Mouse (Mus musculus) midbrain, embryonic 14.5 days (tissue): ENCODE results near the gene Evpl. TPM values are rescaled to one million over a fixed set of nuclear protein-coding genes. Genes with fewer than 3 reads are reported as not detected.
A peak's percentile ranks its signal among the peaks of the same experiment; 100 is the strongest.

Experiments
- ATAC-seq: fragments of 200-750 bp; cut with Nextera tagmentation; 2 replicates; pipeline ENCODE4 v1.8.0; 2017; ENCODE audit warnings: moderate number of reproducible peaks, moderate library complexity; ENCODE audit not compliant: low FRiP score, low TSS enrichment
- DNase-seq: peaks from one replicate; pipeline ENCODE4 v3.0.0-alpha.2; 2015
- H3K27ac ChIP-seq: fragments of 300-500 bp; sonication (generic); replicated peaks from 2 replicates; pipeline ENCODE4 v1.5.1; 2014; ENCODE audit warnings: mild to moderate bottlenecking, low read depth, low read length, moderate library complexity
- H3K27me3 ChIP-seq: fragments of 300-500 bp; sonication (generic); 2 replicates; pipeline ENCODE4 v1.6.1; 2014; ENCODE audit warnings: low read length, control low read depth, mixed read lengths; ENCODE audit not compliant: control insufficient read depth, insufficient read depth
- H3K36me3 ChIP-seq: fragments of 300-500 bp; sonication (generic); 2 replicates; pipeline ENCODE4 v1.6.1; 2014; ENCODE audit warnings: low read length, control low read depth; ENCODE audit not compliant: control insufficient read depth, insufficient read depth
- H3K4me1 ChIP-seq: fragments of 300-500 bp; sonication (generic); 2 replicates; pipeline ENCODE4 v1.6.1; 2014; ENCODE audit warnings: mild to moderate bottlenecking, antibody characterized with exemption, low read length, control low read depth; ENCODE audit not compliant: control insufficient read depth, insufficient read depth
- H3K4me2 ChIP-seq: fragments of 300-500 bp; sonication (generic); 2 replicates; pipeline ENCODE4 v1.6.1; 2014; ENCODE audit warnings: mild to moderate bottlenecking, low read length, moderate library complexity
- H3K4me3 ChIP-seq: fragments of 300-500 bp; sonication (generic); replicated peaks from 2 replicates; pipeline ENCODE4 v1.5.1; 2014; ENCODE audit warnings: low read depth, low read length
- H3K9ac ChIP-seq: fragments of 300-500 bp; sonication (generic); replicated peaks from 2 replicates; pipeline ENCODE4 v1.6.1; 2014; ENCODE audit warnings: mild to moderate bottlenecking, low read length, moderate library complexity
- H3K9me3 ChIP-seq: fragments of 300-500 bp; sonication (generic); 2 replicates; pipeline ENCODE4 v1.6.1; 2016; ENCODE audit warnings: low read length, control low read depth, mixed read lengths; ENCODE audit not compliant: control insufficient read depth
- WGBS: fragments of 180-500 bp; shearing (Covaris S2); extraction: QIAGEN DNeasy Blood & Tissue Kit; methylation state at CpG from one replicate; pipeline ENCODE4 v1.1.7; 2014; 5-methylcytosine and 5-hydroxymethylcytosine counted together
- polyA plus RNA-seq: library from polyadenylated mRNA; unstranded; fragments of >200 nt; fragmentation: Nextera tagmentation; extraction: Ambion mirVana; gene quantifications from 2 replicates; pipeline ENCODE4 v1.2.1, GENCODE M21; 2014

The Evpl gene
- polyA plus RNA-seq: 0.36 and 0.43 TPM in 2 replicates

DNA sequence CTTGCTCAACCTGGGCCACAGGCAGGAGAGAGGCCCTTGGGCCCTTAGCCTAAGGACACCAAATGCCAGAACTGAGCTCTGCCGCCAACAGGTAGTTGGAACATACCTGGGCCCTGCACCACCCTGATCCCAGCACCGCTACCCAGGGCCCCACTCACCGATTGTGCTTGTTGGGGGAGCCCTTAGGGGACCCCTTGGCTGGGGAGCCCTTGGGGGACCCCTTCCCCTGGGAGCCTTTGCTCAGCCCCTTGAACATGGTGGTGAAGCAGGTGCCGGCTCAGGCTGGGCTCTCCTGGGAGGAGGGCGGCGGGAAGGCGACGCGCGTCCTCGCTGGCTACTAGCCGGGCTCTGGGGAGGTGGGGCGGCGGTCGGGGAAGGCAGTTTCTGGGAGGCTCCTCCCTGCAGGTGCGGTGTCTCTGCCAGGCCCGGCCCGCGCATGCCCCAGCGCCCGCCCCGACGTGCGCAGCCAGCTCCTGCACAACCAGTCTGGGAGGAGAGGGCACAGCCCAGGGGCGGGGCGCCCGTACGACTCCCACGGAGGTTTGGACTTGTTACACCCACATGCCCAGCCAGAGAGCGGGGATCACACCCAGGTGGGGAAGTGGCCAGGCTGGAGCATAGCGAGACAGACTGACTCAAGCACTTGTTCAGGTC lies at the start of gene Evpl:
TSS of gene Evpl (minus strand) at position 336 of the 654 bp plus-strand sequence.
- Histone ChIP-seq H3K4me2 (no peak within 1 kb of the TSS), H3K9ac (no peak within 1 kb of the TSS)

DNA sequence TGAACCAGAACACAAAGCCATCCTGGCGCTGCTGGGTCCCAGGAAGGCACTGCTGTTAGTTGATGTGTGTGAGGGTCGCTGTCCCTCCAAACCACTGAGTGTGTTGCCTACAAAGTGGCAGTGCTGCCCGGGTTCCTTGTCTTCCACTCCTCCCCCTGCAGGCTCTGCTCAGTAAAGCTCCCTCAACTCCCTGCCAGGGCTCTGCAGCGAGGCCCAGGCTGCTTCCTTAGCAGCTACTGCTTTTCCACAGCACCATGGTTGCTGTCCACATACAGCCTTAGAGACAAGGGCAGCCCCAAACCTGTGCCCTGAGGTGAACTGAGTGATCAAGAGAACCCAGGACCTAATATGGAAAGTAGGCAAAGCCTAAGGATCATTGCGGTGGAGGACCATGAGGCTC lies 49.5 kb upstream of the Evpl start:
- WGBS: 74% methylated on average over 5 of the region's 5 CpGs
- H3K36me3 ChIP-seq: peaks cover 51% of the 10 kb centered on the region
- no peak for DNase-seq

More for the DNA sequence above, at the start of gene Evpl:
- H3K4me1 ChIP-seq: no peaks in the 10 kb centered on the region
- no peak within 1 kb of the TSS for H3K4me3 ChIP-seq
- H3K9me3 ChIP-seq: no peaks in the 10 kb centered on the region
- ATAC-seq: no peak
- H3K36me3 ChIP-seq: peaks cover 2% of the 10 kb centered on the region; the same call in 1 of the 2 replicates
- H3K27me3 ChIP-seq: peaks cover 7% of the 10 kb centered on the region; the same call in 1 of the 2 replicates
- no peak within 1 kb of the TSS for H3K27ac ChIP-seq
- DNase-seq: no peak
- 15% methylated on average over 31 of the region's 31 CpGs for WGBS

GRCm38 (mm10) chr11:116285770-116286191 lies 47.9 kb upstream of the Evpl start:
- Histone ChIP-seq H3K4me3 (no peak overlapping the region), H3K9ac (no peak overlapping the region), H3K4me1 (0 out of 2 replicates have a peak, but pooled peaks cover 4% of the 10 kb centered on the region), H3K27ac (0 out of 2 replicates have a peak overlapping the region, but pooled peaks have one; percentile 8), H3K9me3 (no peaks in the 10 kb centered on the region), H3K27me3 (peaks cover 40% of the 10 kb centered on the region), H3K36me3 (peaks cover 36% of the 10 kb centered on the region), H3K4me2 (no peak overlapping the region)
- no peak for DNase-seq
- 68% methylated on average over 7 of the region's 7 CpGs for WGBS
- ATAC-seq: no peak

More for the DNA sequence above, 49.5 kb upstream of the Evpl start:
- no peak overlapping the region for H3K9ac ChIP-seq
- H3K4me2 ChIP-seq: no peak overlapping the region
- no peak for ATAC-seq
- H3K4me1 ChIP-seq: no peaks in the 10 kb centered on the region
- no peaks in the 10 kb centered on the region for H3K9me3 ChIP-seq
- no peak overlapping the region for H3K4me3 ChIP-seq
- no peak overlapping the region for H3K27ac ChIP-seq
- peaks cover 25% of the 10 kb centered on the region for H3K27me3 ChIP-seq

DNA sequence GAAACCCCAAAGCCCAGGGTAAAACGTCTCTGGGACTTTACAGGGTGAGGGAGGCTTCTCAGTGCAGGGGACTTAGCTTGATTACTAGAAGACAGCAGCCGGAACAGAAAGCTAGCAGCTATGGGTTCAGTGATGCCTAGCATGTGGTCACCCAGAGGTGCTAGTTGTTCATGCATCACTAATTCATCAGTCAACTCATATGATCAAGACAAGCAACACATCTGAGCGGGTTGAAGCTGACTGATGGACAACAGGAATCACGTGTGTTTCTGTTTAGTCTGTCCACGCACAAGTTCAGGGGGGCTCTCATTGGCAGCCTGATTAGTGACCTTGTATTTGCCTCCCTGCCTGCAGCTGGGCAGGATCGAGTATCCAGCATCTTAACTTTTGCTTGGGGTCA lies 46.1 kb upstream of the Evpl start:
- peaks cover 18% of the 10 kb centered on the region for H3K36me3 ChIP-seq
- no peaks in the 10 kb centered on the region for H3K9me3 ChIP-seq
- peaks cover 51% of the 10 kb centered on the region for H3K27me3 ChIP-seq
- H3K4me3 ChIP-seq: no peak overlapping the region
- no peak overlapping the region for H3K9ac ChIP-seq
- no peak overlapping the region for H3K27ac ChIP-seq
- DNase-seq (no peak), ATAC-seq (no peak)
- 0 out of 2 replicates have a peak, but pooled peaks cover 4% of the 10 kb centered on the region for H3K4me1 ChIP-seq
- no peak overlapping the region for H3K4me2 ChIP-seq
- 60% methylated on average over 6 of the region's 6 CpGs for WGBS

- Histone ChIP-seq H3K4me3 (no peak overlapping the region), H3K9ac (no peak overlapping the region), H3K27ac (no peak overlapping the region), H3K9me3 (no peaks in the 10 kb centered on the region), H3K27me3 (peaks cover 51% of the 10 kb centered on the region), H3K36me3 (peaks cover 8% of the 10 kb centered on the region), H3K4me1 (0 out of 2 replicates have a peak, but pooled peaks cover 4% of the 10 kb centered on the region), H3K4me2 (no peak overlapping the region)
- ATAC-seq (no peak), DNase-seq (peak; percentile 17)
- WGBS: 12% methylated on average over 48 of the region's 48 CpGs
Observed at GRCm38 (mm10) chr11:116282912-116283521, 45.1 kb upstream of the Evpl start.

GRCm38 (mm10) chr11:116282089-116282488 lies 44.2 kb upstream of the Evpl start:
- DNase-seq (peak; percentile 40), ATAC-seq (no peak)
- Histone ChIP-seq H3K36me3 (no peaks in the 10 kb centered on the region), H3K27me3 (peaks cover 51% of the 10 kb centered on the region), H3K4me1 (0 out of 2 replicates have a peak, but pooled peaks cover 4% of the 10 kb centered on the region), H3K27ac (no peak overlapping the region), H3K9me3 (no peaks in the 10 kb centered on the region), H3K4me3 (no peak overlapping the region), H3K4me2 (peak overlapping the region; percentile 51; the same call in 1 of the 2 replicates), H3K9ac (no peak overlapping the region)
- WGBS: 2% methylated on average over 11 of the region's 11 CpGs

GRCm38 (mm10) chr11:116281671-116282070 lies 43.8 kb upstream of the Evpl start:
- H3K9me3 ChIP-seq: no peaks in the 10 kb centered on the region
- H3K9ac ChIP-seq: peak overlapping the region; percentile 29; the same call in 1 of the 2 replicates
- H3K27me3 ChIP-seq: peaks cover 51% of the 10 kb centered on the region
- WGBS: 2% methylated on average over 18 of the region's 18 CpGs
- H3K27ac ChIP-seq: no peak overlapping the region
- H3K4me3 ChIP-seq: peak overlapping the region; percentile 30
- ATAC-seq (no peak), DNase-seq (no peak)
- no peaks in the 10 kb centered on the region for H3K36me3 ChIP-seq
- H3K4me1 ChIP-seq: 0 out of 2 replicates have a peak, but pooled peaks cover 4% of the 10 kb centered on the region
- H3K4me2 ChIP-seq: peak overlapping the region; percentile 51

- no peak for ATAC-seq
- Histone ChIP-seq H3K27ac (no peak within 1 kb of the TSS), H3K4me1 (0 out of 2 replicates have a peak, but pooled peaks cover 4% of the 10 kb centered on the region), H3K4me2 (peak within 1 kb of the TSS; percentile 51), H3K4me3 (peak within 1 kb of the TSS; percentile 30), H3K9me3 (no peaks in the 10 kb centered on the region), H3K36me3 (no peaks in the 10 kb centered on the region), H3K27me3 (peaks cover 51% of the 10 kb centered on the region), H3K9ac (peak within 1 kb of the TSS; percentile 29)
- 6% methylated on average over 48 of the region's 48 CpGs for WGBS
- DNase-seq: peak; percentile 45
Observed at GRCm38 (mm10) chr11:116280751-116281663, 43.1 kb upstream of the Evpl start, which contains the start of gene Galr2. Galr2 (plus strand) TSS chr11:116280939.
